Mouse (Mus musculus) C2C12 (cell line): ENCODE results near the gene Csf1.

Source experiments
- CEBPB ChIP-seq: IDR thresholded peaks from one replicate; pipeline ENCODE4 v1.6.1; 2011; ENCODE audit warnings: low read depth, mild to moderate bottlenecking, control low read depth, moderate library complexity
- CTCF ChIP-seq: IDR thresholded peaks from one replicate; pipeline ENCODE4 v1.5.1; 2011; ENCODE audit not compliant: control insufficient read depth, insufficient read depth, insufficient read length
- FOSL1 ChIP-seq: IDR thresholded peaks from one replicate; pipeline ENCODE4 v1.8.0; 2011; ENCODE audit warnings: mild to moderate bottlenecking, low read length; ENCODE audit not compliant: poor library complexity, insufficient read depth, severe bottlenecking
- MAX ChIP-seq: IDR thresholded peaks from one replicate; pipeline ENCODE4 v1.6.1; 2011; ENCODE audit warnings: mild to moderate bottlenecking, control low read depth
- MYOD1 ChIP-seq: IDR thresholded peaks from one replicate; pipeline ENCODE4 v1.6.1; 2011; ENCODE audit warnings: low read depth; ENCODE audit not compliant: control insufficient read depth, insufficient read length
- MYOG ChIP-seq: IDR thresholded peaks from one replicate; pipeline ENCODE4 v1.6.1; 2011; ENCODE audit not compliant: control insufficient read depth, insufficient read length; ENCODE audit errors: extremely low read depth
- USF1 ChIP-seq: IDR thresholded peaks from one replicate; pipeline ENCODE4 v1.6.1; 2011; ENCODE audit warnings: low read depth, mild to moderate bottlenecking, control low read depth, moderate library complexity

- no peak for TF ChIP-seq MAX
- no peak for TF ChIP-seq CTCF
- TF ChIP-seq USF1, result no peak
- TF ChIP-seq CEBPB, result peak; percentile 37
- TF ChIP-seq MYOG, result no peak
- TF ChIP-seq FOSL1, result no peak
- TF ChIP-seq MYOD1, result no peak
Observed at GRCm38 (mm10) chr3:107787613-107788501, 27.6 kb upstream of the Csf1 start.
